Mouse (Mus musculus) cerebellum, adult 11 months (tissue): ENCODE results near the gene Trpm7.

Source experiments
- DNase-seq: peaks from one replicate; pipeline ENCODE4 v3.0.0; 2022

Gene Trpm7

GRCm38 (mm10) chr2:126815822-126816221 is 60.2 kb downstream of the Trpm7 start:
- DNase-seq = no peak

- DNase-seq = no peak
Measured at GRCm38 (mm10) chr2:126801980-126802379, 74.0 kb downstream of the Trpm7 start.

GRCm38 (mm10) chr2:126798455-126798854 is 77.6 kb downstream of the Trpm7 start:
- DNase-seq = no peak

DNA sequence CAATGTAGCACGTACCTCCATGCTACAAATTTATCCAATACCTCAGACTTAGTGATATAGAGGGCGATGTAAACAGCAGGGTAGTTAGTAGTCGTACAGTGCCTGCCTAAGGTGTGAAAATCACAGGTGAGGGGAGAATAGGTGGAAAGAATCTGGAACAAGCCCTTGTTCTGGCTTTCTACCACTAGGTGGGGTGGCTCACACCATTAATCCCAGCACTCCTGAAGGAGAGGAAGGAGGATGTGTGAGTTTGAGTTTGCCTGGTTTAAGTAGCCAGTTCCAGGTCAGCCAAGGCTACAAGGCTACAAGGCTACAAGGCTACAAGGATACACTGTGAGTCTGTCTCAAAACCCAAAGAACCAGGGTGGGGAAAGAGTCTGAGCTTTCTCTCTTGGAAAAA is 80.3 kb downstream of the Trpm7 start:
- no peak for DNase-seq

DNA sequence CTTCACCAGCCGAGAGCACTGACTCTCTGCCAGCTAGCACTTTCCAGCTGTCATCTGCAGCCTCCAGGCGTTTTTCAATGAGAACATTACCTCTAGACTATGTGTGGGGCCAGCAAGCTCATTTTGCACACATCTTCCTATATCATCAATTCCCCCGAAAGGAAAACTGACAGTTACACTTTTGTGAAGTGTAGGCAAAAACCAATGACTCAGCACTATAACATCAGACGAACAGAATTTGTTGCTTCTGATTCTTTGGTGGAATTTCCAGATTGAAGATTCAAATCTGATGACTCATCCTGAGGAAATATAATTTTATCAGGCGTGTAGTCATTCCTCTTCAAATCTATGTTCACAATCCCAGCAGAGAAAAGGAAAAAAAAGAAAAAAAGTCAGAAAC is 83.4 kb downstream of the Trpm7 start:
- no peak for DNase-seq

DNA sequence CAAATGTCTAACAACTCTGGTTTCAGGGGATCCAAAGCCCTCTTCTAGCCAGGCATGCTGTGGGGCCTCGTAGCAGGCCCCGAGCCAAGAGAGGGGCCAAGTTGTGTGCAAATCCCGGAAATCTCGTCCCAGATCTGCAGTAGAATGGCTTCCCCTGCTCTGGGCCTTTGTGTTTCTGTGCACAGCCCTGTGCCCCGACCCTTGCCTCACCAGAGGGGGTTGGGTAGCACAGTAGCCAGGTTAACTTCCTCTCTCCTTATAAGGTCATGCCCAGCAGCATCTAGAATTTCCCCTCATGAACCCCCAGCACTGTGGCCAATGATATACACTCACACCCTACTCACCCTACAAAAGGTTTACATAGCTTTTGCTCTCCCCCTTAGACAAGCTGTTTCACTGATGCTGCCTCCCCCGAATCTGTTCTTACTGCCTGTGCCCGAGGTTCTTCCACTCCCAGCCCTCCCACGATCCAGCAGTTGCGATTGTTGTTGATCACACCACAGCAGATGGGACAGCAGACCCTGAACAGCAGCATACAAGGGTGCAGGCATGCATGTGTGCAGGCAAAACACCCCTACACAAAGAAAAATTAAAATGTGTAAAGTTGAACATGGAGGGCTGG is 88.2 kb downstream of the Trpm7 start:
- DNase-seq = no peak

DNA sequence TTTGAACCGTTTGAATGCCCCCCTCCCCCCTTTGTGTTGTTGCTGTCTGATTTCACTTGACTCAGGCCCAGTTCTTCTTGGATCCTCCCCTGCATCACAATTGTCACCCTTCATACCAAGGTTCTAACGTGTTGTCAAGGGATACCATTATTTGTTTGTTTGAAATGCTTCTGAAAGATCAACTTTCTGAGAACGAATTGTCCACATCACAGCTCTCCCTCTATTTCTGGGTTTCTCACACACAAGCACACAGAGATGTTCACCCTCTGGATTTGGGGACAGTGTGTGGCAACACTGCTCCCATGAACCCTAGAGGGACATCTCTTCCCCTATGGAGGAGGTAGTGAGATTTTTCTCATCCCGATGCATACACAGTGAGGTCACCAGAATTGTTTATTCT is 92.7 kb downstream of the Trpm7 start, which contains the start of gene Usp50:
Gene Usp50, minus strand, starts transcription at position 101 of the 400 bp plus-strand sequence.
- DNase-seq = no peak

DNA sequence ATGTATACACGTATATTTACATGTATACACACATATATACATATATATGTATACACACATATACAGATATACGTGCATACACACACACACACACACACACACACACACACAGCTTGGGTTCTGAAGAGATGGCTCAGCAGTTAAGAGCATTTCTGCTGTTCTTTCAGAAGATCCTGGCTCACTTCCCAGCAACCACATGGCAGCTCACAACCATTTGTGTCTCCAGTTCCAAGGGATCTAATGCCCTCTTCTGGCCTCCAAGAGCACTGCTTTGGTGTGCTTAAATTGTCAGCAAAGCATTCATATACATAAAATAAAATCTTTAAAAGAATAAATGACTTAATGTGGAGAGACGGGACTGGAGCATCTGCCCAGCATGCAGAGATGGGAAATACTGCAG is 93.6 kb downstream of the Trpm7 start:
- peak; percentile 31 for DNase-seq

GRCm38 (mm10) chr2:126781478-126781877 is 94.6 kb downstream of the Trpm7 start:
- DNase-seq = no peak

- no peak for DNase-seq
Measured at GRCm38 (mm10) chr2:126780286-126780685, 95.7 kb downstream of the Trpm7 start.

- DNase-seq = no peak
Measured at GRCm38 (mm10) chr2:126778806-126779205, 97.2 kb downstream of the Trpm7 start.

- DNase-seq = no peak
Measured at GRCm38 (mm10) chr2:126776416-126776815, 99.6 kb downstream of the Trpm7 start.

DNA sequence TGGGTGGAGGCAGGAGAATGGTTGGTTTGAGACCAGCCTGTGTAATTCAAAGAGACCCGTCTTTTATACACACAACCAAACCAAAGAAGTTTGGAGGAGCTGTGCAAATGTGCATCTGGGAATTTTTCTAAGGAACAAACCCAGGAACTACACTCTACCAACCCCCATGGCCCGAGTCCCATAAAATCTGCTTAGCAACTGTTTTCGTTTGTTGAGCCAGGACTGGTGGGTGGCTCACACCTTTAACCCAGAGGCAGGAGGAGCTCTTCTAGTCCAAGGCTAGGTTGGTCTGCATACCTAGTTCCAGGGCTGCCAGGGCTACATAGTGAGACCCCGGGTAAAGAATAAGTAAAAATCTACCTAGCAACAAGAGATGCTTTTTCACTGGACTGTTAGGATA is 100.1 kb downstream of the Trpm7 start:
- DNase-seq = no peak

GRCm38 (mm10) chr2:126772217-126772616 is 103.8 kb downstream of the Trpm7 start:
- DNase-seq = no peak

GRCm38 (mm10) chr2:126769431-126770181 is 106.4 kb downstream of the Trpm7 start:
- DNase-seq = no peak

DNA sequence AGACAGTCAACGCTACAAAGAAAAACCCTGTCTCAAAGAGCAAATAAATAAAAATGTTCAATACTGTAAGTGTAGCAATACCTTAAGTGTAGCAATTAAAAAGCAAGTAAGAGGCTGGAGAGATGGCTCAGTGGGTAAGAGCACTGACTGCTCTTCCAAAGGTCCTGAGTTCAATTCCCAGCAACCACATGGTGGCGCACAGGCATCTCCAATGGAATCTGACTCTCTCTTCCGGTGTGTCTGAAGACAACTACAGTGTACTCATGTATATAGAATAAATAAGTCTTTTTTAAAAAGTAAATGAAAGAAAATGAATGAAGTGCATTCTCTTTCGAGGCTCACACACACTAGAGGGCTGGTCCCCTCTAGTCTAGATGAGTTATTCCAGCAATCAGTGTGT is 107.8 kb downstream of the Trpm7 start:
- DNase-seq = no peak

DNA sequence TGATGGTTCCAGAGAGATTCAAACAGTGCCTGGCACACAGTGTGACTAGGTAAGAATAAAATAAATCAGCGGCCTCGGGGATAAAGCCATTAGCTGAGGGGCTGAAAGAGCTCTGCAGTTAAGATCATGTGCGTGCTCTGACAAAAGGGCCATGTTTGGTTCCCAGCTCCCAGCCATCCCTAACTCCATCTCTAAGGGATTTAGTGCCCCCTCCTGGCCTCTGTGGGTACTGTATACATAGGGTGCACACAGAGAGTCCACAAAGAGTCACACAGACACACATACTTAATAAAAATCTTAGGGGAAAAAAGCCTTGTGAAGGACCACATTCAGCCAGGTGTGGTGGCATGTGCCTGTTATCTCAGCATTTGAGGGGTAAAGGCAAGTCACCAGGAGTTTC is 108.4 kb downstream of the Trpm7 start:
- DNase-seq = no peak

- DNase-seq = no peak
Measured at GRCm38 (mm10) chr2:126765867-126766582, 110.0 kb downstream of the Trpm7 start.

- DNase-seq = no peak
Measured at GRCm38 (mm10) chr2:126759351-126759750, 116.7 kb downstream of the Trpm7 start.

DNA sequence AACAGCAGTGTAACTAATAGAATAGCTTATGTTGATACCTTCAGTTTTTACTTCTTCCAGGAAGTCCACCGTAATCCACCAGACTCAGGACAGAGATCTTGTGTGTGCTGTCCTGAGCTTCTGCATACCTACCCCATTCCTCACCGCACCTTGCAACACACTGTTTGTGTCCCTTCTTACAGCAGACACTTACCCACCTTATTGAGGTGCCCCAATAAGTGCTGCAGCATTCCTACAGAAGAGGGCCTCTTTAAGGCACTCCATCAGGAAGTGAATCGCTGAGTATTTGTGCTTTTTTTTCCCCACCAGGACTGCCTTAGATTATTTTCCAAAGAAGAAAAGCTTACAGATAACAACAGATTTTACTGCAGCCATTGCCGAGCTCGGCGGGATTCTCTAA is 120.4 kb downstream of the Trpm7 start:
- DNase-seq = no peak

DNA sequence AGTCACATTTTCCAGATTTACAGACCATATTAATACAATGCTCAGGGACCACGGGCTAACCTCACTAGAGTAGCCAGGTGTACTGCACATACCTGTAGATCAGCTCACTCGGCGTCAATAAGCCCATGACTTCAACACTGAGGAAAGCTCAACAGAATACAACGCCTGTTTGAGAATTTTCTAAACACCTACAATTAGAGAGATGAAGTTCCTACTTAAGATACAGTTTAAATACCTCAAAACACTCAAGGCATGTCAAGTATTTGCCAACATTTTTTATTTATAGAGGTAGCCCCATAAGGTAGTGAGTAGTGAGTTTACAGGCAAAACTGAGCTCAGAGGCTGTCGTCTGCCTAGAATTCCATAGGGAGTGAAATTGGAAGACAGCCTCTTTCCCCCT is 132.6 kb downstream of the Trpm7 start:
- DNase-seq = no peak
